Mouse (Mus musculus): ENCODE data around the gene Tbc1d8.

Tbc1d8 gene

DNA sequence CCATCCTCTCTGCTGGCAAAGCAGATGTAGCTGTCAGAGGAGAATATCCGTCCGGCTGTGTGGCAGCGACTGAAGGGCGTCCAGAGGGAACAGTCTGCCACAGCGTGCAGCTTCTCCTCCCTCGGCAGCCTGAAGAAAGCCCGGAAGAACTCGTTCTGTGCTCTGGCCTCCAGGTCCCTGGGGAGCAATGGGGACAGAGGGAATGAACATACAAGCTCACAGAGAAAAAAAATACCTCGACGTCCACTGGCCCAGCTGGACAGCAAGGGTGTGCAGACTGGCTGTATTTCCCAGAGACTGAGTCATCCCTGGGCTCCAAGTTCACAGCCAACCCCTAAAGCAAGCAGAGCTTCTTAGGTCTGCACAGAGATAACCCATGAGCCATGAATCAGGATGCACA lies 84.5 kb downstream of the Tbc1d8 start:
- no peak for DNase-seq (ENCODE audit: low read depth, low spot score)

DNA sequence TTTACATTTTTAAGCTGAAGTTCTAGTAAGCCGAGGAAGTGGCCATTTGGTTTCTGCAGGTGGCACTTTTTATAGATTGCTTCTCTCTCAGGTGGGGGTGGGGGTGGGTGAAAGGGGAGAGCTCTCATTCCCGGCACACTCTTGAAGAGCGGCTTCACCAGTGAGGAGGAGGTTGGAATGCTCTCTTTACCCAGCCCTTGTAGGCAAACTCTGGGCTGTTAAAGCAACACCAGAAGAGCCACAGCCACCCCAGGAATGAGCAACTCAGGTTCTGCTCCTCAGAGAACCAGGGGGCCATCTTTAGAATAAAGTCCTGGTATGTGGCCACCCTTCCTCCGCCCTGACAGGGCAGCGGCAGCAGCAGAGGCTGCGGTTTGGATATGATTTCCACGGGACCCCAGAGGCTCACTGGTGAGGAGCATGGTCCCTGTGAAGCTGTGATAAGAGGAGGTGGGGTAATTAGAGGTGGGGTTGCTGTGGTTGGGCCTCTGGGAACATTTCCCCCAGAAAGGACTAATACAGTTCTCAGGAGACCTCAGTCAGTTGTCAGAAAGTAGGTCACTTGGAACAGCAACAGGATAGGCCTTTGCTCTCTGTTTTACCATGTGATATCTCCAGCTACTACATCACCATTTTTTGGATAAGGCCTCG lies 85.2 kb downstream of the Tbc1d8 start:
- no peak for DNase-seq (ENCODE audit: low read depth, low spot score)

DNA sequence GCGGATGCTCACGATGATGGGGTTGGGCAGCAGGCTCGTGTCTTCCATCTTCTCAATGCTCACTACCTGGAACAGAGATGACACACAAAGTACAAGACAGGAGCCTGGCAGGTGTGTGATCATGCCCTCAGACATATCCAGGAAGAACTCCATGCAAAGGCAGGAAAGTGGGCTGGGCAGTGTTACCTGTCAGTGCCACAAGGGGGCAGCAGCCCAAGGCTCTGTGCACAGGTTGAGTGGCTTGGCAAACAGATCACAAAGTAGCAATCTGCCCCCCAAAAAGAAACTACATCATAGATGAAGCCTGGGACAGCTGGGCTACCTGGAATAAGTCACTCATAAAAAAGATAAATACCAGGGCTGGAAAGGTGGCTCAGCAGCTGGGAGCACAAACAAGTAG lies 86.4 kb downstream of the Tbc1d8 start:
- DNase-seq (ENCODE audit: low read depth, low spot score), result no peak

DNA sequence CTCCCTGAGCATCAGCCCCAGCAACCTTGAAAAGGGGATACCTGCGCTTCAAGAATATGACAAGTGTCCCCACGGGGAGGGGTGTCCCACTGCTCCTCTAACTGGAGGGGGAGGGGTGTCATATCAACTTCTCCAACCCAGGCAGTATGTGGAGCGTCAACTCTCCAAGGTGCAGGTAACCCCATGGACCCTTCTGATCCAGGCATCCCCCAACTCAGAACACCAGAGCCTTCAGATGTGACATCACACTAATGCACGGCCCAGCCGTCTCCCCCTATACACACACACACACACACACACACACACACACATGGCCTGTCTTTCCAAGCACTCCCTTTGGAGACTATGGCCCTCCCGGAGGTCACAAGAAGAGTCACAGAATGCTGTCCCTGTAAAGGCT lies 86.9 kb downstream of the Tbc1d8 start:
- no peak for DNase-seq (ENCODE audit: low read depth, low spot score)

DNA sequence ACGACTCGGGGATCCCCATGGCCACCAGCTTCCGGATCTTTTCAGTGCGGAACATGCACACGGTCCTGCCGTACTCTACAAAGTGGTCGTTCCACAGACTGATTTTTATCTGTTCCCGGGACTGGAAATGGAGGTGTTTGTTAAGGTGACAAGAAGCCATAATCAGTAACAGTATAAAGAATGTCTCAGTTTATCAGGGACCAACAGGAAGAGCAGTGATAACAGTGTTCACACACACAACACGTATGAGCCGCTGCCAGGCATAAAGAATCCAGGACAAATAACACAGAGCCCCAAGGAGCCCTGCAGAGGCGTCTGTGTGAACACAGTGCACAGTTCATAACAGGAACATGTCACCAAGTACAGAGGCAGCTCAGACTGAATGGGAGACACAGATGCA lies 89.2 kb downstream of the Tbc1d8 start:
- no peak for DNase-seq (ENCODE audit: low read depth, low spot score)

DNA sequence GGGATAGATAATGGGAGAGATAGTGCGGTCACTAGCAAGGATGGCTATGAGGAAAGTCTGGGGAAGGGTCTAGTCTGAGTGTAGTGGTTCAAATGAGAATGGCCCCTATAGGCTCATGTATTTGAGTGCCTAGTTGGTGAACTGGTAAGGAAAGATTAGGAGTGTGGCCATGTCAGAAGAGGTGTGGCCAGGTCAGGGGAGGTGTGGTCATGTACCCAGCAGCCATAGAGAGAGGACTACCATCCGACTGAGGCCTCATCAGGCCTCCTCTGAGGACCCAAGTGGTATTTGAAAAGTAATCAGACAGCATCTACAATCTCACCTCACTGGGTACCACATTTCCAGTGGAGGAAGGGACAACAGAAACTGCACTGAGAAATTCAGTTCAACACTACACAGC lies 90.4 kb downstream of the Tbc1d8 start:
- no peak for DNase-seq (ENCODE audit: low read depth, low spot score)

DNA sequence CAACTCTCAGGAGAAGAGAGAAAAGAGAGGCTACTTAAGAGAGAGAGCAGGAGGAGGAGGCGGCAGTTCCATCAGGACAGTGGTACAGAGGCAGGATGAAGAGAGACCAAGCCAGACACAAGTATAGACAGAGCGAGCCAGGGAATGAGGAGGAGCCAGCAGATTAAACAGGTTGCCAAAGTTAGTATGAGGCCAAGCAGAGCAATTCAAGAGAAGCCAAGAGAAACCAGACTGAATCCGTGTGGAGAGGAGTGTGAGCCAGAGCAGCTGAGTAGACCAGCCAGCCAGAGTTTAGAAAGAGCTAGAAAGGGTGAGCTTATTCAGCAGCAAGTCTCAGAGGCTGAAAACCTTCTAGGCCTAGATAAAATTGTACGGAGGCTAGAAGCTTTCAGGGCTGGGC lies 91.1 kb downstream of the Tbc1d8 start:
- DNase-seq (ENCODE audit: low read depth, low spot score), result no peak

DNA sequence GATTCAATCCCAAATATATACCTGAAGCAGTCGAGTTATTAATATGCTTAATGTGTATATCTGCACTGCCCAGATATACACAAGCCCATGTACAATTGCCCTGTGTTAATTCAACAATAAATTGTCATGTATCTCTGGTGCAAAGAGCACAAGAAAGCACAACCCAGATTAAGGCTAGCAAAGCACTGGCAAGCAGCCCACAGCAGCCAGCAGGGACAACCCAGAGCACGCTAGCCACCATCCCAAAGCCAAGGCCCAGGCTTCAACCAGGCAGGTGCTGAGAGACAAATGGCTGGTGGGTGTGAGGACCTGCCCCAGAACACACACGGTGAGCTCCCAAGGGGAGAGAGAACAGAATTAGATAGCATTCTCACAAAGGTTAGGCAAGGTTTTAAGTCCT lies 92.1 kb downstream of the Tbc1d8 start:
- DNase-seq (ENCODE audit: low read depth, low spot score), result no peak

DNA sequence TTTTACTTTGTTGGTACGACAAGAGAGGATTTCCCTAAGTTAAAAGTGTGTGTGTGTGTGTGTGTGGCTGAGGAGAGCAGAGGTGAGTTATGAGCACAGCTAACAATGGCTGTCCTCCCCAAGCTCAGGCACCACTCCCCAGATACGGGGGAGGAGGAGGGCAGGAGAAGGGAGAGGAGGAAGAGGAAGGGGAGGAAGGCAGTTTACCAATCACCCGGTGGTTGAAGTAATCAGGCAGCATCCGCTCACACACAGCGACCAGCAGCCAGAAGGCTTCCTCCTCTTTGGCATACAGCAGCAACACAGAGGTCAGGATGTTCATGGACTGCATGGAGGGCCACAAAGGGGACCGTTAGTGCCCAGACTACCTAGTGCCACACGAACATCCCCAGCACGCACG lies 93.6 kb downstream of the Tbc1d8 start:
- DNase-seq (ENCODE audit: low read depth, low spot score), result no peak

DNA sequence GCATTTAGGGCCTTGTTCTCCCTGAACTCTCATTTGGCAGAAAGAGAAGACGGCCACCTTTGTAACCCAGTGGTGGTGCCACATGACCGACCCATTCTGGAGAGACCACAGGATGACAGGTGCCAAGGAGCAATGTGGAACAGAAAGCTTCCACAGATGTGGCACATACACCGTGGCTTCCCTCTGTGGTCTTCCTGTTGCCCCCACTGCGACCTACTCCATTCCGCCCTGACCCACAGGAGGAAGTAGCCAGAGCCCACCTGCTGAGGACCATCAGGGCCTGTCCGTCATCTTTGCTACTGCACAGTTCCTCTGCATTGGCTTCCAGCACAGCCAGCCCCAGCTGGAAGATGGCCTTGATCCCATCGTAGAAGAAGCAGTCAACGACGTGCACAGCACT lies 97.5 kb downstream of the Tbc1d8 start:
- no peak for DNase-seq (ENCODE audit: low read depth, low spot score)

DNA sequence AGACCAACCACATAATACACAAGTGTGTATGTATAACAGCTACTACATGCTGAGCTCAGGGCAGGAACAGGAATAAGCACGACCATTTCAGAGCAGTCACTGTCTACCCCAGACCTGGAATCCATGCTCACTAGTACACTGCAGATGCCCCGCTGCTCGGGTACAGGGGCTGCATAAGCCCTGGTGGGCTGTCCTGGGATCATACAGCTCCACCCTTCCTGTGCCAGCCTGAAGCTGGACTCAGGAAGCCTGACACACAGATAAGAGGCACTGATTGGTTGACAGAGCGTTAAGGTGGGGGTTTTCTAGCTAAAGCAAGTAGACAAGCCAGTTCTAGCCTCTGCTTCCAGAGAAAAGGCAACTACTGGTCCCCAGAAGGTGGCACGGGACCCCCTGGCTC lies 99.5 kb downstream of the Tbc1d8 start:
- no peak for DNase-seq (ENCODE audit: low read depth, low spot score)

DNA sequence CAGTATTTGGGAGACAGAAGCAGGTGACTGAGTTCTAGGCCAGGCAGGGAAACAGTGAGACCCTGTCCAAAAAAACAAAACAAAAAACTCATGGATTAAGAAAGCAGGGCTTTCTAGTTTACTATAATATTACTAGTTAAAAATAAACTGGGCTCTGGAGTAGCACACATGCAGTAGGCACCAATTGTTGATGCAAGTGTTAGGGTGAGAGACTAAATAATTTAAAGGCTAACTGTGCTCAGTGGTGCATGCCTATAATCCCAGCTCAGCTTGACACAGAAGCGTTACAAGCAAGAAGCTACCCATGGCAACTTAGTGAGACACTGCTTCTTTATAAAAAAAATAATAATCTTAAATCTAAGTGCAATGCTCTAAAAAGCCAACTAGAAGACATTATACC lies 100.0 kb downstream of the Tbc1d8 start:
- DNase-seq (ENCODE audit: low read depth, low spot score), result no peak

DNA sequence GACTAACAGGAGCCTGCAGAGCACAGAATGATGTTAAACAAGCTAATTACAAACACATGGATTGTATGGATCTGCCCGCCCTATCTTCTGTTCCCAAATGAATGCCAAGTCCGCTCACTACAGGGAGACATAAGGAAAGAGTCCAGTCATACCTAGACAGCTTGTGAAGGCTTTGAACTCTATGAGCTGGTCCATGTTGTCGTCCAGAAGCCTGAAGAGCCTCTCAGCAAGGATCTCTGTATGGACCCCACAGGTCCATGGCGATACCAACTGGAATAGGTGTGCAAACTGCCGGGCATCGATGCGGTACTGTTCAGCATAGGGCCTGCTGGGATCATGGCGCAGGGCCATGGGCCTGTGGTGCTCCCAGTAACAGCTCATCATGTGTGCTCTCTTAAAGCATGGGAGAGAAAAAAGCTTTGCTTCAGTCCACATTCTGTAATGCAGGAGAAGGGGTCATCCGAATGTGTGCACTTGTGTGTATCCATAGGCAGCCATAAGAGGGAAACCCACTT lies 101.8 kb downstream of the Tbc1d8 start:
- DNase-seq (ENCODE audit: low read depth, low spot score), result no peak

DNA sequence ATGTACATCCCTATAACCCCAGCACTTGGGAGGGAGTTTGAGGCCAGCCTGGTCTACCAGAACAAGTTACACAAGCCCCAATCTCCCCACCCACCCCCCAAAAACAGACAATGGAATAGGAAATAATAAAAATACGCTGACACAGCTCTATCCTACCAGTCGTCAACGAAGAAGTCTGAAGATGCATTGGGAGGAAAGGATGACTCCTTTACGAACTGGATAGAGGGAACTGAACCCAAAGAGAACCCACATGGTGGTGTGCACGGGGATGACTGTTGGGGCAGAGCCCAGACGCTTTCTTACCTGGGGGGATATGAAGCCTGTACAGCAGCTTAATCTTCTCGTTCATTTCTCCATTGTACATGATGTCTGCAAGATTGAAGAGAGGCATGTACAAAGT lies 102.4 kb downstream of the Tbc1d8 start:
- no peak for DNase-seq (ENCODE audit: low read depth, low spot score)

DNA sequence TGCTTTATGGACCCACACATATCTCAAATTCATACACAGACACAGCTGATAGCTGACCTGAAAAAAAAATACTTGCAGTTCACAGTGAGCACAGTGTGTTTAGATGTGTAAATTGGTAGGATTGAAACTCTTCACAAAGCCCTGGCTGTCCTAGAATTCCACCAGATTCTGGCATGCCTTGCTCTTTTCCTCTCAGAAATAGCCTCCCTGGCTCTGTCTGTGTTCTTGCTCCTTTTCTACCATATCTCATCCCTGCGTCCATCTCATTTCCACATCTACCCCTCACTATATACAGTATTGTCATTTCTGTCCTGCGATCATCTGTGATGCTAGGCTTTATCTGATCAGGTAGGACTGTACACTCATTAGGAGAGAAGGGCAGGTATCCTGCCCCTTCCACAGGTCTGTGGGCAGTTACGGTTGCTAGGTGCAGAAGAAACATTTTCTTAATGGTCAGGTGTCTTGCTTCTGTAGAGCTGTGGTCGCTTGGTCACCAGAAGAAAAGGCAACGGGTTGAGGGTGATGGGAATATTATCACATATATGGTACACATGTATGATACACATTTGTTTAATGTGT lies 104.2 kb downstream of the Tbc1d8 start:
- no peak for DNase-seq (ENCODE audit: low read depth, low spot score)

DNA sequence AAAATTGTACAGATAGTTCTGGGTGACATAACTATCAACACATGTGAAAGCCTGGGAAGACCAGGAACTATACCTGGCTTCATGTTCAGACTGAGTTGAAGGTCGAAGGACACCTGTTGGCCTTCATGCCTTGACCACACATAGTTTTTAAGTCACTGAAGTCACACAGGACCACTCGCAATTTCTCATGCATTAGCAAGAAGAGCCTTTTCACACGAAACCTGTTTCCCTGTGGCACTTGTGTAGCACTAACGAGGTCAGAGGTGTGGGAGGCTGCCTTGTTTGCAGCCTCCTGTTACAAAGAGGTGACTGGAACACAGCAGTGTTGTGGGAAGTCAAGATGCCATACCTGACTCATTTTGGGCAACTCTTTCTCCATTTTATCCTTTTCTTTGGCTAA lies 105.2 kb downstream of the Tbc1d8 start:
- DNase-seq (ENCODE audit: low read depth, low spot score), result no peak

DNA sequence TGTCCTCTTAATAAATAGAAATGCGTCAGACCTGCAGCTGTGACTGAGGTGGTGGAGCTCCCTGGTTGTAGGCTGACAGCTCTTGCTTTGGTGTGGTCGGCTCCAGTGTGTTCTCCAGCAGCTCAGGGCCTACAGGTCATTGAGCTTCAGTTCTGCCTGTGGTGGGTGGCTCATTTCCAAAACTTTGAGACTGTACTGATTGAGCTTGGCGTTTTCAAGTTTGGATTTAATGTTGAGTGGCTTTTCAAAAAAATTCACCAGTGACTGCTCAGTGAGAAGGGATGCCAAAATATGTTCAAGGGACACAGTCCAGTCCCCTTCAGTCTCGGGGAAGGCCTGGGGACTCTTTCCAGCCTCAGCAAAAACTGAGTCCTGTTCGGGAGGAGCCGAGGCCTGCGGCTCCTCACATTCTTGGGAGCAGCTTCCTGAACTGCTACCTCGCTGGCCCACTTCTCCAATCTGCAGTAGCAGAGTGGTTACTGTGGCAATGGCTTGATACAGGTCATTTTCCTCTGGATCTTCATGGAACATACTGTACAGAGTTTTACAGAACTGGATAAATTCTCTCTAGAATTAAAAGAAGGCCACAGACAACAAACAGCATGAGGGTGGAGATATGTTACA lies 106.2 kb downstream of the Tbc1d8 start:
- no peak for DNase-seq (ENCODE audit: low read depth, low spot score)

DNA sequence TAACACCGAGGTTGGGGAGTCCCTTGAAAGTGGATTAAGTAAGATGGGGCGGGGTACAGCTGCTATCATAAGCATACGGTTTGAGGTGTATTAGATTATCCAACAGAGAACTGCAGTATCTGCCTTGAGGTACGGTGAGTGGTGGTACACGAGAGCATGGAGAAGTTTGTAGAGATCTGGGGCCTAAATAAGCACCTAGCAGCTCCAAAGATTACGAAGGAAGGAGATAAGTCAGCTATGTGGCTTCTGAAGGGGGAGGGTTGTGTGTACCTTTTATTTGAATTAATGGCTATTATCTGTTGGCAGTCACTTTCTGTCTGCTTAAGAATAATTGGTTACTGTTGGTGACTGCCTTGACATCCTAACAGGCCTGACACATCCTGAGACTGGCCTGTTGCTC lies 108.1 kb downstream of the Tbc1d8 start:
- DNase-seq (ENCODE audit: low read depth, low spot score), result no peak

DNA sequence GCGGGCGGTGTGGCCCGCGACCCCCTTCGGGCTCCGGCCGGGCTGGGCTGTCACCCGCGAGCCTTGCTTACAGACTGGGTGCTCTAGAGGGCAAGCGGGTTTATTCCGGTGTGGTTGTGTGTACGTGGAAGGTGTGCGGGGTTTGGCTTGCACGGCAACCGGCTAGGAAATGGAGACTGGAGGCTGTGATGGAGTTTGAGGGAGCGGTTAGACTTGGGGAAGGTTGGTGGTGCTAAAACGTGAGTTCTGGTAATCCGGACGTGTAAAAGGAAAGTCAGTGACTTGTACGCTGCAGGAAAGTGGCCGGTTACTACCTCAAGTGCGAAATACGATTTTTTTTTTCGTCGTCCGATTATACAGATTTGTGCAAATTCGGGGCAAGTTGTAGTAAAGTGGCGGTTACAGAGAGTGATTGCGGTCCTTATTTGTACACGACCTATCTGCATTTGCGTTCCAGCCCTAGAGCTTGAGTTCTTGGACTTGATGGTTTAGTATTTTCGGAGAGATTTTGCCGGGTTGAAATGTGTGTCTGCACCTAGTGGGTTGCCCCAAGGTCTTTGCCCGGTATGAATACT lies 110.2 kb downstream of the Tbc1d8 start:
- DNase-seq (ENCODE audit: low read depth, low spot score), result no peak

DNA sequence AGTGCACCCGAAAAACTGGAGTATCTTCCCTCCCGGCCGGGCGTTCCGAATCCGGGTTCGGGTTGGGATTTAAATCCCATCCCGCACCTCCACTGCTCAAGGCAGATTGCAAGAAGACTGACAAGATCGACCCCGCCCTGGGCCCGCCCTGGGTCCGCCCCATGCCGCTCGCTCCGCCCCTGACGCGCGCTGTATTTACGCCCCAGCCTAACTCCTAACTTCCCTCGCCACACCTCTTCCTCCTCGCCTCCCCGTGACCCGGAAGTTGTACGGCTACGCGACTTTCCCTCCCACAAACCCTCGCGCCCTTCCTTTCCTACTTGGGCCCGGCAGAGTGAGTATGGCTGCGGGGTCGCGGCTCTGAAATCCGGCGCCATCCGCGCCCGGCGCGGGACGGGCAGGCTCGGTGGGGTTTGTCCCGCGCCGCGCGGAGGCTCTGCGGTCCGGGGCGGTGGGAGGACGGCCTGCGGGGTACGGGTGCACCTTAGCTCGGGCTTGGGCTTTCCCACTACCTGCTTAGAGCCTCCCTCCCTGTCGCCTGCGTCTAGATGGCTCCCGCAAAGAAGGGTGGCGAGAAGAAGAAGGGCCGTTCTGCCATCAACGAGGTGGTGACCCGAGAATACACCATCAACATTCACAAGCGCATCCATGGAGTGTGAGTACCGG lies 110.8 kb downstream of the Tbc1d8 start, which contains the start of gene Rpl31:
Gene Rpl31 (plus strand): TSS at position 242 of the 666 bp plus-strand sequence.
- DNase-seq (ENCODE audit: low read depth, low spot score), result peak; percentile 91

DNA sequence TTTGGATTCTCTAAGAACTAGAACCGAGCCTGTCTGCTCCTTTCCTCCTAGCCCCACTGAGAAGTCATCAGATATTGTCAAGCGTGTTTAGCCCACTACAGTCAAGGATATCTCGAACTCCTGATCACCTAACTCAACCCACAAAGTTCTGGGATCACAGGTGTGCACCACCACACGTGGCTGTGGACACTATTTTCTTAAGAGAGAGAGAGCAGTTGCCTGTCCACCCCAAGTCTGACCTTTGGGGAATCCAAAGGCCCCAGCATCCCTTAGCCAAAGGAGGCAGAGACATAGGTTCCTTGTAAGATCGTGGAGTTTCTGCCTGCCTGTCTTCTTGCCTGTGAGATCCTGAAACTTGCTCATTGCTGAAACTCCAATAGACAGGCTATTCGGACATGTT lies 111.5 kb downstream of the Tbc1d8 start:
- DNase-seq (ENCODE audit: low read depth, low spot score), result no peak

DNA sequence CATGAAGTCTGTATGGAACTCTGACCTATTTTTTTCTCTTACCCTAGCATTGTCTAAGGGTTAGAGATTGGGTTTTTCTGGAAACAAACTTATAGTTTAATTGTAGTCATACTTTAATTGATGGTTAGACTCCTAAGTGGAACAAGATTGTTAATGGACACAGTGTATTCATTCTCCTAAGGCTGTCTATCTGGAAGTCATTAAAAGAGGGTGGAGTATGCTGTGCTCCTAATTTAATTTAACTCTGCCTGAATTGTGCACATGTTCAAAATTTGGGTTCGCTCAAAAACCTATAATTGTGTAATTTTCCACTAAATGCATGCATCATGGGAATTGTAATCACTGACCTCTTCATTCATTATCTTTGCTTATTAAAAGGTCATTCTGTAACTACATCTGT lies 113.0 kb downstream of the Tbc1d8 start:
- no peak for DNase-seq (ENCODE audit: low read depth, low spot score)
